Mouse (Mus musculus): ENCODE measurements around the gene Mef2b.

DNA sequence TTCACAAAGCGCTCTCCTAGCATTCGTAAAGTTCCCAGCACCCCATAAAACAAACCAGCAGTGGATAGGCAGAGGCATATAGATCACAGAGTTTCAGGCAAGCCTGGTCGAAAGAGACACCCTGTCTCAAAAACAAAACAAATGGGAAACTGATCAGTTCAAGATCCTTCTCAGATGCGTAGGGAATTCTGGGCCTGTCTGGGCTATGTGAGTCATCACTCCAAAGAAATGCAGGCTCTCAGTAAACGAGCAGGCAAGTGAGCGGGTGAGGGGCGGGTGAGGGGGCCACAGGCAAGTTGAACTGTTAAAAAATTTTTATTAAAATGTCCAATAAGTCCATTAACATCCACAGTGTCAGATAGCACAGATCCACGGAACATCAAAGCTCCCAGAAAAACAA is 46.7 kb upstream of the Mef2b start:
- no peak for TF ChIP-seq CTCF (conservative IDR thresholded peaks at IDR 0.05; ENCODE audit: insufficient read depth, insufficient read length, low read depth, low read length)
- no peak for TF ChIP-seq POLR2A (IDR thresholded peaks at IDR 0.05; ENCODE audit: low read depth, low read length)
